Mouse (Mus musculus) gonadal fat pad, adult 2 months (tissue): Measurements from ENCODE around the gene Ly9. TPM values are rescaled to one million over a fixed set of nuclear protein-coding genes. Genes with fewer than 3 reads are reported as not detected.

Source experiments
- DNase-seq: peaks from one replicate; pipeline ENCODE4 v3.0.0-alpha.2; 2012; ENCODE audit warnings: low read depth
- polyA plus RNA-seq: library from polyadenylated mRNA; depleted of rRNA; stranded (reverse); fragments of >200 nt; gene quantifications from 2 replicates; pipeline ENCODE4 v1.2.3, GENCODE M21; 2012; rRNA removed

Ly9 gene
- 0.69 and 0.88 TPM in 2 replicates for polyA plus RNA-seq

- no peak for DNase-seq
Measured at GRCm38 (mm10) chr1:171607176-171607575, at the start of gene Ly9. Ly9 (minus strand) TSS chr1:171607410.

GRCm38 (mm10) chr1:171652734-171653133 lies 45.5 kb upstream of the Ly9 start, which contains the start of gene Slamf7:
Slamf7 (minus strand) TSS chr1:171653035.
- DNase-seq = no peak

- no peak for DNase-seq
Measured at GRCm38 (mm10) chr1:171648840-171649239, 41.6 kb upstream of the Ly9 start.

GRCm38 (mm10) chr1:171647716-171648115 lies 40.5 kb upstream of the Ly9 start:
- DNase-seq = no peak

- DNase-seq = no peak
Measured at GRCm38 (mm10) chr1:171646429-171646940, 39.3 kb upstream of the Ly9 start.

- no peak for DNase-seq
Measured at GRCm38 (mm10) chr1:171643612-171644011, 36.4 kb upstream of the Ly9 start.

- DNase-seq = no peak
Measured at GRCm38 (mm10) chr1:171640796-171641195, 33.6 kb upstream of the Ly9 start.

- no peak for DNase-seq
Measured at GRCm38 (mm10) chr1:171638686-171639085, 31.5 kb upstream of the Ly9 start.

GRCm38 (mm10) chr1:171637101-171637500 lies 29.9 kb upstream of the Ly9 start:
- DNase-seq = no peak

- DNase-seq = no peak
Measured at GRCm38 (mm10) chr1:171635696-171636095, 28.5 kb upstream of the Ly9 start.

- DNase-seq = no peak
Measured at GRCm38 (mm10) chr1:171631447-171631846, 24.2 kb upstream of the Ly9 start.

- DNase-seq = no peak
Measured at GRCm38 (mm10) chr1:171630912-171631311, 23.7 kb upstream of the Ly9 start.

- DNase-seq = no peak
Measured at GRCm38 (mm10) chr1:171630041-171630440, 22.8 kb upstream of the Ly9 start.

GRCm38 (mm10) chr1:171629168-171629567 lies 22.0 kb upstream of the Ly9 start:
- no peak for DNase-seq

GRCm38 (mm10) chr1:171627801-171628200 lies 20.6 kb upstream of the Ly9 start:
- DNase-seq = no peak

- no peak for DNase-seq
Measured at GRCm38 (mm10) chr1:171620091-171620490, 12.9 kb upstream of the Ly9 start.

- DNase-seq = no peak
Measured at GRCm38 (mm10) chr1:171619645-171620044, 12.4 kb upstream of the Ly9 start.

GRCm38 (mm10) chr1:171619001-171619400 lies 11.8 kb upstream of the Ly9 start:
- no peak for DNase-seq

- no peak for DNase-seq
Measured at GRCm38 (mm10) chr1:171616881-171617515, 9.8 kb upstream of the Ly9 start.

GRCm38 (mm10) chr1:171613962-171614361 lies 6.8 kb upstream of the Ly9 start:
- DNase-seq = no peak

GRCm38 (mm10) chr1:171610781-171611180 lies 3.6 kb upstream of the Ly9 start:
- DNase-seq = no peak

GRCm38 (mm10) chr1:171610026-171610425 lies 2.8 kb upstream of the Ly9 start:
- DNase-seq = no peak

GRCm38 (mm10) chr1:171606656-171607055 lies 554 bp downstream of the Ly9 start:
- DNase-seq = no peak

GRCm38 (mm10) chr1:171604686-171605085 lies 2.5 kb downstream of the Ly9 start:
- no peak for DNase-seq
